Mouse (Mus musculus): ENCODE results near the gene Fancd2. TPM values are rescaled to one million over a fixed set of nuclear protein-coding genes. Genes with fewer than 3 reads are reported as not detected.

Fancd2 gene
- polyA plus RNA-seq, 1 experiment from 2014 or later: 1.9 TPM

- Histone ChIP-seq H3K27me3 (ENCODE audit: control insufficient read depth, insufficient read depth, low read length) (no peaks in the 10 kb centered on the region), H3K9me3 (ENCODE audit: control insufficient read depth, low read length) (no peaks in the 10 kb centered on the region), H3K36me3 (ENCODE audit: control insufficient read depth, insufficient read depth, low read length) (peaks cover 24% of the 10 kb centered on the region), H3K4me1 (replicated peaks; ENCODE audit: control insufficient read depth, insufficient read depth) (no peaks in the 10 kb centered on the region), H3K4me3 (ENCODE audit: low read depth, low read length) (no peak overlapping the region), H3K4me2 (replicated peaks; ENCODE audit: low read depth) (no peak overlapping the region), H3K27ac (replicated peaks) (no peak overlapping the region), H3K9ac (ENCODE audit: low read length) (no peak overlapping the region)
- WGBS: 87% methylated on average over 4 of the region's 4 CpGs
- no peak for DNase-seq (ENCODE audit: low spot score)
- no peak for TF ChIP-seq EP300 (optimal IDR thresholded peaks at IDR 0.05)
- TF ChIP-seq CTCF (IDR thresholded peaks at IDR 0.05; ENCODE audit: low read depth): no peak
- ATAC-seq (ENCODE audit: low FRiP score, low TSS enrichment): no peak
These were observed 84.0 kb downstream of the Fancd2 start for GRCm38 (mm10) chr6:113615489-113615888.

DNA sequence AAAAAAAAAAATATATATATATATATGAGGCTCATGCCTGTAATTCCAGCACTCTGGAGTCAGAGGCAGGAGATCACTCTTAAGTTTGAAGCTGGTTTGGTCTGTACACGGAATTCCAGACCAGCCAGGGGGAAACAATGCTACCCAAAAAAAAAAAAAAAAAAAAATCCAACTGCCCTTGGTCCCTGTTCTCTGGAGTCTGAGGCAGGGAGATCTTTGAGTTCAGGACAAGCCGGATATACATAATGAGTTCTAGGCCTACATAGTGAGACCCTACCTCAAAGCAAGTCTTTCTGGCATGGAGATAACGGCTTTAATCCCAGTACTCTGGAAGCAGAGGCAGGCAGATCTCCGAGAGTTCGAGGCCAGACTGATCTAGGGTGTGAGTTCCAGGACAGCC is 91.9 kb downstream of the Fancd2 start:
- Histone ChIP-seq H3K27me3 (ENCODE audit: control insufficient read depth, insufficient read depth, low read length) (no peaks in the 10 kb centered on the region), H3K4me3 (ENCODE audit: low read depth, low read length) (peak overlapping the region; percentile 68), H3K4me2 (replicated peaks; ENCODE audit: low read depth) (peak overlapping the region; percentile 77), H3K4me1 (replicated peaks; ENCODE audit: control insufficient read depth, insufficient read depth) (no peaks in the 10 kb centered on the region; the same call in 1 of the 2 replicates), H3K36me3 (ENCODE audit: control insufficient read depth, insufficient read depth, low read length) (peaks cover 2% of the 10 kb centered on the region; the same call in 1 of the 2 replicates), H3K9me3 (ENCODE audit: control insufficient read depth, low read length) (no peaks in the 10 kb centered on the region), H3K27ac (replicated peaks) (peak overlapping the region; percentile 94; the same call in 1 of the 2 replicates), H3K9ac (ENCODE audit: low read length) (peak overlapping the region; percentile 79)
- DNase-seq (ENCODE audit: low spot score) (no peak), ATAC-seq (ENCODE audit: low FRiP score, low TSS enrichment) (no peak)
- 66% methylated on average over 5 of the region's 5 CpGs for WGBS
- TF ChIP-seq EP300 (optimal IDR thresholded peaks at IDR 0.05): no peak
- TF ChIP-seq CTCF (IDR thresholded peaks at IDR 0.05; ENCODE audit: low read depth): no peak

DNA sequence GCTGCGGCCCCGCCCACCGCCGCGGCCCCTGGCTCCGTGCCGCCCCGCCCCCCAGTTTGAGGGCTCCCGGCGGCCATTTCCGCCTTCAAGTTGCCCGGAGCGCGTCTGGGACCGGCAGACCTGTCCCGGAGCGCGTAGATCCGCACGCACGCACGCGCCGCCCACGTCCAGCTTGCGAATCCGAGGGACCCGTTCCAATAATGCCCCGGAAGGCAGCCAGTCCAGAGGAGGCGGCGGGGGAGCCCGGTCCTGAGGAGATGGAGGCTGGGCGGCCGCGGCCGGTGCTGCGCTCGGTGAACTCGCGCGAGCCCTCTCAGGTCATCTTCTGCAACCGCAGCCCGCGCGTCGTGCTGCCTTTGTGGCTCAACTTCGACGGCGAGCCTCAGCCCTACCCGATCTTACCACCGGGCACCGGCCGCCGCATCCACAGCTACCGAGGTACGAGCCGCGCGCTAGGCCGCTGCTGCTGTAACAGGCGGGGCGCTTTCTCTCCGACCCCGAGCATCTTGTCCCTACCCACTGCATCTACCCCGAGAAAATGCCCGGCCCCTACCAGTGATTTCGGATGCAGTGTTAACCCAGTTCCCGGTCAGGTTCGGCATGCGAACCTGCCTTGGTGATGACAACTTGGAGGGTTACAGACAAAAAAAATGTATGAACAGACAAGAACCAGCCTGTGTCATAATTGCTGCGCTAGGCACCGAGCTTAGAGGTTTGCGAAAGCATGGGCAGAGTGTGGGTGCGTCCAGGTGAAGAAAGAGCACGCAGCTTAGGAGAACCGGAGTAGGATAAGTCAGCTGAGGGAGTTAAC is 92.7 kb downstream of the Fancd2 start, which contains the start of gene Vhl:
Gene Vhl, plus strand, starts transcription at position 19 of the 811 bp plus-strand sequence.
- no peaks in the 10 kb centered on the region for H3K9me3 ChIP-seq (ENCODE audit: control insufficient read depth, low read length)

DNA sequence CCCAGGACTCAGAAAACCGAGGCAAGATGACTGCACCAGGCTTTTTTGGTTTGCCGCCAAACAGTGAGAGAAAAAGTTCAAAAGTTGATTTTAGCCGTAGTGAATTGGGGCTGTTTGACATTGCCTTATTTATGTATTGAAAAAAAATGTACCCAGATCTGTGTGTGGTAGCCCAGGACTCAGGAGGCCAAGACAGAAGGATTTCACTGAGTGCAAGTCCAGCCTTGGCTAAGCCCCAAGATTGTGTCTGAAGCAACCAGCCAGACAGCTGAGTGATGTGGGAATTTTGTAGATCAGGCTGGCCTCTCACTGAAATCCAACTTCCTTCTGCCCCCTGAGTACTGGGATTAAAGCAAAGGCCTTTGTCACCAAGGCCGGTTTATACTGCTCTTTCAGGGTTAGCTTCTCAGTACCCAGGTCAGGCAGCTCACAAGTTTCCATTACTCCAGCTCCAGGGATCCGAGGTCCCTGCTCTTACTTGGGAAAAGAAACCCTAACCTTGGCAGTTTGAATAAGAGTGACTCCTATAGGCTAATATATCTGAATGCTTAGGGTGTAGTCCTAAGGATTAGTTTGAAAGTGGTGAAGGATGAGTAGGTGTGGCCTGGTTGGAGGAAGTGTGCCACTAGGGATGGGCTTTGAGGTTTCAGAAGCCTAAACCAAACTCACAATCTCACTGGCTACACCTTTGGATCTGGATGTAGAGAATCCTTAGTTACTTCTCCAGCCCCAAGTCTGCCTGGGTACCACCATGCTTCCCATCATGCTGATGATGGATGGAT is 93.7 kb downstream of the Fancd2 start:
- no peaks in the 10 kb centered on the region; the same call in 1 of the 2 replicates for H3K4me1 ChIP-seq (replicated peaks; ENCODE audit: control insufficient read depth, insufficient read depth)
- peak overlapping the region; percentile 77 for H3K4me2 ChIP-seq (replicated peaks; ENCODE audit: low read depth)
- ATAC-seq (ENCODE audit: low FRiP score, low TSS enrichment) (no peak), DNase-seq (ENCODE audit: low spot score) (no peak)
- peaks cover 11% of the 10 kb centered on the region for H3K36me3 ChIP-seq (ENCODE audit: control insufficient read depth, insufficient read depth, low read length)
- H3K9ac ChIP-seq (ENCODE audit: low read length): no peak overlapping the region
- no peaks in the 10 kb centered on the region for H3K27me3 ChIP-seq (ENCODE audit: control insufficient read depth, insufficient read depth, low read length)
- H3K4me3 ChIP-seq (ENCODE audit: low read depth, low read length): peak overlapping the region; percentile 68; the same call in 1 of the 2 replicates
- no peaks in the 10 kb centered on the region for H3K9me3 ChIP-seq (ENCODE audit: control insufficient read depth, low read length)
- H3K27ac ChIP-seq (replicated peaks): no peak overlapping the region; the same call in 1 of the 2 replicates
- no peak for TF ChIP-seq CTCF (IDR thresholded peaks at IDR 0.05; ENCODE audit: low read depth)
- TF ChIP-seq EP300 (optimal IDR thresholded peaks at IDR 0.05): no peak
- WGBS: 28% methylated on average over 5 of the region's 5 CpGs

More for the DNA sequence above, 92.7 kb downstream of the Fancd2 start, which contains the start of gene Vhl:
- Histone ChIP-seq H3K27ac (replicated peaks) (peak within 1 kb of the TSS; percentile 94), H3K9ac (ENCODE audit: low read length) (peak within 1 kb of the TSS; percentile 79), H3K4me1 (replicated peaks; ENCODE audit: control insufficient read depth, insufficient read depth) (no peaks in the 10 kb centered on the region; the same call in 1 of the 2 replicates), H3K4me3 (ENCODE audit: low read depth, low read length) (peak within 1 kb of the TSS; percentile 68), H3K4me2 (replicated peaks; ENCODE audit: low read depth) (peak within 1 kb of the TSS; percentile 77), H3K27me3 (ENCODE audit: control insufficient read depth, insufficient read depth, low read length) (no peaks in the 10 kb centered on the region), H3K36me3 (ENCODE audit: control insufficient read depth, insufficient read depth, low read length) (peaks cover 3% of the 10 kb centered on the region; the same call in 1 of the 2 replicates)
- TF ChIP-seq CTCF (IDR thresholded peaks at IDR 0.05; ENCODE audit: low read depth) (peak; percentile 36; the same call in 1 of the 2 replicates), EP300 (optimal IDR thresholded peaks at IDR 0.05) (no peak)
- DNase-seq (ENCODE audit: low spot score) (peak; percentile 90), ATAC-seq (ENCODE audit: low FRiP score, low TSS enrichment) (peak; percentile 91)
- under 1% methylated on average over 68 of the region's 76 CpGs for WGBS

DNA sequence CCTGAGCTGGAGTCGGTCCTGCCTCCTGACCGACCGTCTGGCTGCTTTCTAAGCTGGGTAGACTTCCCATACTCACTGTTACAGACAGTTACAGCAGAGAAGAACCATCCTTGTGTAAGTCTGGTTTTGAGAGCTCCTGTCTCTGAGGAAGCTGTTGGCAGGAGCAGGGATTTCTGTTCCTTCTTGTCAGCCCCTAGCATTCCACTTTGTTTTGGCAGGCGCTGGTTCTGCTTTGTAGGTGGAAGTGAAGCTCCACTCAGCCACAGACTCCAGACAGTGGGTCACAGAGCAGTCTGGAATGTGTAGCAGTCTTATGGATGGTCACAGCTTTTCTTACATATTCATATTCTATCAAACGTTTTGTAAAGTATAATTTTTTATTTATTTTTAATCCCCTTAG is 98.8 kb downstream of the Fancd2 start:
- no peak overlapping the region for H3K9ac ChIP-seq (ENCODE audit: low read length)
- no peak for ATAC-seq (ENCODE audit: low FRiP score, low TSS enrichment)
- H3K4me3 ChIP-seq (ENCODE audit: low read depth, low read length): no peak overlapping the region
- no peak for TF ChIP-seq EP300 (optimal IDR thresholded peaks at IDR 0.05)
- no peak for TF ChIP-seq CTCF (IDR thresholded peaks at IDR 0.05; ENCODE audit: low read depth)
- H3K4me2 ChIP-seq (replicated peaks; ENCODE audit: low read depth): no peak overlapping the region
- H3K9me3 ChIP-seq (ENCODE audit: control insufficient read depth, low read length): no peaks in the 10 kb centered on the region
- 69% methylated on average over 5 of the region's 5 CpGs for WGBS
- no peak for DNase-seq (ENCODE audit: low spot score)
- H3K27me3 ChIP-seq (ENCODE audit: control insufficient read depth, insufficient read depth, low read length): no peaks in the 10 kb centered on the region
- H3K4me1 ChIP-seq (replicated peaks; ENCODE audit: control insufficient read depth, insufficient read depth): no peaks in the 10 kb centered on the region
- H3K27ac ChIP-seq (replicated peaks): no peak overlapping the region
- peaks cover 21% of the 10 kb centered on the region for H3K36me3 ChIP-seq (ENCODE audit: control insufficient read depth, insufficient read depth, low read length)

Measured in stomach, postnatal 0 days (tissue).